Mouse (Mus musculus): ENCODE measurements around the gene Cldn10. TPM values are rescaled to one million over a fixed set of nuclear protein-coding genes. Genes with fewer than 3 reads are reported as not detected.
A peak's percentile ranks its signal among the peaks of the same experiment; 100 is the strongest.

Gene Cldn10
- polyA plus RNA-seq, 1 experiment from 2014 or later: 11.5 TPM

DNA sequence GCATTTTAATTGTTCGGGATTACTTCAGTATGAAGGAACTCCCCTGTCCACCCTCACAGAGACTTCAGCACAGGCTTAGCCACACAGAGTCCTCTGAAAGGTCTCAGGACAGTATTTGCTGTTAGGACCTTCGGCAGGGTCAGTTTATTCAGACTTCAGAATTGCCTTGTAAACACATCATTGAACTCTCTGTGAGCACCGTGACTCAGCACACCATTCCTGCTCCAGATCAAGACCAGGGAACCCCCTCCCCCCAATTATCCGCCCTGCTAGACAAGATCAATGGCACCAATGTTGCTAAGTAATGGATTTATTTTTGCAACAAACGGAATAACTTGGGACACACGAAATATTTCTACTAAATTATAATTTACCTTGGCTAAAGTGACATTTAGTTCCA lies 79.7 kb downstream of the Cldn10 start:
- H3K4me1 ChIP-seq: peaks cover 20% of the 10 kb centered on the region
- no peak overlapping the region for H3K4me2 ChIP-seq (replicated peaks)
- H3K9me3 ChIP-seq (replicated peaks): no peaks in the 10 kb centered on the region
- H3K27ac ChIP-seq (replicated peaks): no peak overlapping the region
- no peaks in the 10 kb centered on the region for H3K27me3 ChIP-seq
- no peak overlapping the region for H3K4me3 ChIP-seq (replicated peaks)
- WGBS: 66% methylated on average over 6 of the region's 6 CpGs
- H3K36me3 ChIP-seq: no peaks in the 10 kb centered on the region
- no peak for ATAC-seq (ENCODE audit: insufficient number of reproducible peaks, low FRiP score, low TSS enrichment, low read depth)
- H3K9ac ChIP-seq: no peak overlapping the region

DNA sequence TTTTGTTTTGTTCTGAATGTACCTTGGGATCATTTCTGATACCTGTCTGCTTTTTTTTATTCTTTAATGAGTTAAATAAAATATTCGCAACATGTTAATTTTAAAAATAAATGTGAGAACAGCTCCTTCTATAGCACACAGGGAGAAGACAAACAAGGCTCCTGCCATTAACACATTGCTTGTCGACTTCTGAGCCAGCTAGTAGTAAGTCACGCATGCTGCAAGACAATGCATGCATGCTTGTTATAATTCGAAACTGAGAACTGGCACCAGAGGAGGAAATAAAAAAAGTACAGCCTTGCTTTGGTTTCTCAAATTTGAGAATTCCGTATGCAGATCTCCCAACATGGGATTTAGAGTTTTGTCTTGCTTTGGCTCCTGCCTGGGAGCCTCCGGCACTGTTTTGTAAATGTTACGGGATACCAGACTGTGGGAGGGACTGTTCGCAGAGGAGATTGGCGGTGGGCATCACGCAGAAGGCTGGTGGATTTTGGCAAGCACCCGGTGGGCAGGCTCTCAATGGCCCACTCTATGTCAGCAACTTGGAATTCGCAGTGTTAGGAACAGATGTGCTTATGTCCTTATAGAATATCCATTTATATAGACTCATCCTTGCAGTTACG lies 80.5 kb downstream of the Cldn10 start:
- H3K27me3 ChIP-seq: no peaks in the 10 kb centered on the region
- no peaks in the 10 kb centered on the region for H3K9me3 ChIP-seq (replicated peaks)
- WGBS: 40% methylated on average over 13 of the region's 13 CpGs
- peaks cover 20% of the 10 kb centered on the region for H3K4me1 ChIP-seq
- H3K27ac ChIP-seq (replicated peaks): peak overlapping the region; percentile 3; the same call in 1 of the 2 replicates
- ATAC-seq (ENCODE audit: insufficient number of reproducible peaks, low FRiP score, low TSS enrichment, low read depth): peak; percentile 73
- 0 out of 2 replicates have a peak, but pooled peaks cover 6% of the 10 kb centered on the region for H3K36me3 ChIP-seq
- H3K9ac ChIP-seq: no peak overlapping the region
- H3K4me2 ChIP-seq (replicated peaks): no peak overlapping the region
- H3K4me3 ChIP-seq (replicated peaks): no peak overlapping the region

DNA sequence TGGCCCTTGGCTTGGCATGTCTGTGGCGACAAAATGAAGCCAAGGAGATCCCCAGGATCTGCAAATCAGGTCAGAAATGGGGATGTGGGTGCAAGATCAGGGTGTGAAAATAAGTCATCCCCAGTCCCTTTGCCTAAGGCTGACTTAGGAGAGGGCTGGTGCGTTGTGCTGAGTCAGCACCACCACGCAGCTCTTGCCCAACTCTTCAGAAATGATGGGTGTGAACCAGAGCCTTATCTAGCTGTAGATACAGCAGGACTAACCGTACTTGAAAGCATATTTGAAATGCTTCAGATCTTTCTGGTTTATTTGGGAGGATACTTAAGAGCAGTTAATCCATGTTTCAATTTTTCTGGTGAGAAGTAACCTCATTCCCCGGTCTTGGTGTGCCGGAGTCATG lies 82.0 kb downstream of the Cldn10 start:
- no peaks in the 10 kb centered on the region for H3K27me3 ChIP-seq
- no peak overlapping the region for H3K4me3 ChIP-seq (replicated peaks)
- peaks cover 20% of the 10 kb centered on the region for H3K4me1 ChIP-seq
- no peak for ATAC-seq (ENCODE audit: insufficient number of reproducible peaks, low FRiP score, low TSS enrichment, low read depth)
- H3K9me3 ChIP-seq (replicated peaks): no peaks in the 10 kb centered on the region
- H3K36me3 ChIP-seq: 0 out of 2 replicates have a peak, but pooled peaks cover 6% of the 10 kb centered on the region
- no peak overlapping the region for H3K4me2 ChIP-seq (replicated peaks)
- 74% methylated on average over 6 of the region's 6 CpGs for WGBS
- no peak overlapping the region for H3K27ac ChIP-seq (replicated peaks)
- H3K9ac ChIP-seq: no peak overlapping the region

DNA sequence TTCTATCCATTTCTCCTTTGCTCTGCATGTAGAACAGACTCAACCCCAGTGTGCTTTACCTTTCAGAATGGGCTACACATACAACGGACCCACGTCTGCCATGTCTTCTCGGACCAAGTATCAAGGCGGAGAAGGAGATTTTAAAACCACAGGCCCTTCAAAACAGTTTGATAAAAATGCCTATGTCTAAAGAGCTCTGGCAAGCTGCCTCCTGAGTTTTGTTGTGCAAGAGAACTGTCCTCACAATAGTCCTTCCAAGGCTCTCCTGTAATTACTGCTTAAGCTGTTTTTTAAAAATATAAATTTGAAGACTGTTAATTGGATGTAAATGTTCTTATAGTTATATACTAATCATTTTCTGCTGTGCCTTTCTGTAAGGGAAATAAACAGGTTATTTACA lies 86.4 kb downstream of the Cldn10 start:
- Histone ChIP-seq H3K4me2 (replicated peaks) (no peak overlapping the region), H3K36me3 (peaks cover 18% of the 10 kb centered on the region), H3K27ac (replicated peaks) (no peak overlapping the region), H3K9ac (no peak overlapping the region), H3K4me3 (replicated peaks) (no peak overlapping the region), H3K4me1 (peaks cover 6% of the 10 kb centered on the region; the same call in 1 of the 2 replicates), H3K27me3 (no peaks in the 10 kb centered on the region), H3K9me3 (replicated peaks) (no peaks in the 10 kb centered on the region)
- ATAC-seq (ENCODE audit: insufficient number of reproducible peaks, low FRiP score, low TSS enrichment, low read depth): no peak
- WGBS: 91% methylated on average over 4 of the region's 4 CpGs

DNA sequence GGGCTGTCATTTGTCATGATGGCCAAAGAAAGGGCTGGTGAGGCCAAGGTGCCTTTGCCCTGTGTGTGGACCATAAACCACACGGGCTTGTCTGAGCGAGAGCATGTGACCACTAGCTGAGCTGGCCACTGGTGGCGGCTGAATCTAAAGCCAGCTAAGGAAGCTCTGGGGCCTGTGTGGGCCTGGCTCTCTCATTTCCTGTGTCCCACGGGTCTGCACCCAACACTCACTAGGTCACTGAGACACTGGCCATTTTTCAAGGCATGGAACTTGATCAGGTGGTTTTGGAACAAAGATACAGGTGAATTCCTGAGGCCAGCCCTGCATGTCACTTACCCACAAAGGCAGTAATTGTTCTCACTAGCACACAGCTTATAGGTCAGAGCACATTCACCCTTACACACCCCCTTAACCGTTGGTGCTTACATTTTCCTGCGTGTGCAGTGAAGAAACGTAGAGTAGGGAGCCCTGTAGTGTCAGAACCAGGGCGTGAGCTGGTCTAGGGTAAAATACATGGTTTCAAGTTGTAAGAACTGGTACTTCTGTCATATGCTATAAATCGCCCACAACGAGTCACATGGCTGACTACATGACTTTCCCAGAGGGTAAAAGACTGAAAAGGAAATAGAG lies 87.2 kb downstream of the Cldn10 start:
- Histone ChIP-seq H3K27ac (replicated peaks) (no peak overlapping the region), H3K9me3 (replicated peaks) (no peaks in the 10 kb centered on the region), H3K9ac (no peak overlapping the region), H3K36me3 (peaks cover 26% of the 10 kb centered on the region), H3K4me3 (replicated peaks) (no peak overlapping the region), H3K4me2 (replicated peaks) (no peak overlapping the region), H3K27me3 (no peaks in the 10 kb centered on the region), H3K4me1 (no peaks in the 10 kb centered on the region)
- WGBS: 71% methylated on average over 10 of the region's 10 CpGs
- ATAC-seq (ENCODE audit: insufficient number of reproducible peaks, low FRiP score, low TSS enrichment, low read depth): no peak

DNA sequence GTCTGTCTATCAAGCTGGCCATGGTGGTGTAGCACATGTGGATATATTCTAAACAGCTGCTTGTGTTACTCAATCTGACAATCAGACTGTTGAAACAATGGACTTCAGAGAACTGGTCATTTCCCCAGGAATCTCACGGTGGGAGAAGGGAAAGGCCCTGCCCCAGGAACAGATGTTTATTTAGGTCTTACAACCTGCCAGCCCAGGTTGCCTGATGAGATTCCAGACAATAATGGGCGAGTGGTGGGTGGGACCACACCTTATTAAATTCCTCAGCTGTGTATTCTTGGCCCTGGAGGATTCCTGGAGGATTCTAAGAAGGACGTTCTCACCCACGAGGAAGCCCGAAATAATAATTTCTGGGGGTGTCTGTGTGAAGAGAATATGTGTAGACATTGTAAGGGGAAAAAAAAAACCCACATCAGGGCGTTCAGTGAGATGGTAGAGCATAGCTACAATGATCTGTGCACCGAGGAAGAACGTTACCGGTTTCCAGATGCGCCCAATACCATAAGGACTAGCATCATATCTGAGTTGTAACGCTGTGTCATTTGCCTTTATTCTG lies 90.7 kb downstream of the Cldn10 start:
- Histone ChIP-seq H3K4me2 (replicated peaks) (no peak overlapping the region), H3K27me3 (no peaks in the 10 kb centered on the region), H3K4me3 (replicated peaks) (no peak overlapping the region), H3K9me3 (replicated peaks) (no peaks in the 10 kb centered on the region), H3K27ac (replicated peaks) (no peak overlapping the region), H3K9ac (no peak overlapping the region), H3K4me1 (no peaks in the 10 kb centered on the region), H3K36me3 (peaks cover 44% of the 10 kb centered on the region)
- no peak for ATAC-seq (ENCODE audit: insufficient number of reproducible peaks, low FRiP score, low TSS enrichment, low read depth)
- 74% methylated on average over 11 of the region's 11 CpGs for WGBS

DNA sequence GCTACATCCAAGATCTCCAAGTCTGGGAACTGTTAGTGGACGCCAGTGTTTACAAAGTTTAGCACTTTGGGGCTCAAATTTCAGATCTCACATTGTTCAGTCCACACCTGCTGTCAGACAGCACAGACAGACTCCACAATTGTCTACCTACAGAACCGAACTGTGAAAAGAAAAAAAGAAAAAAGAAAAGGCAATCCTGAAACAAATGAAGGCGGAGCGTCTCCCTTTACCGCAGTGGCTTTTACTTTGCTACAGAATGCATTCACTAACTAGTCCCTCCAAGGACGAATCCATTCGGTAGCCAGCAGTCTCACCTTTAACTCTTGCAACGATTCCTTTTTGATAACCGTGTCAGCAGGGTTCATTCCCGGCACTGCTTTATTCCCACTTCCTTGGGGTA lies 93.0 kb downstream of the Cldn10 start:
- H3K9ac ChIP-seq: no peak overlapping the region
- no peak for ATAC-seq (ENCODE audit: insufficient number of reproducible peaks, low FRiP score, low TSS enrichment, low read depth)
- no peaks in the 10 kb centered on the region for H3K27me3 ChIP-seq
- no peak overlapping the region for H3K4me2 ChIP-seq (replicated peaks)
- WGBS: 71% methylated on average over 10 of the region's 10 CpGs
- H3K36me3 ChIP-seq: peaks cover 55% of the 10 kb centered on the region
- H3K4me3 ChIP-seq (replicated peaks): no peak overlapping the region
- no peak overlapping the region; the same call in 1 of the 2 replicates for H3K27ac ChIP-seq (replicated peaks)
- no peaks in the 10 kb centered on the region for H3K4me1 ChIP-seq
- H3K9me3 ChIP-seq (replicated peaks): no peaks in the 10 kb centered on the region

DNA sequence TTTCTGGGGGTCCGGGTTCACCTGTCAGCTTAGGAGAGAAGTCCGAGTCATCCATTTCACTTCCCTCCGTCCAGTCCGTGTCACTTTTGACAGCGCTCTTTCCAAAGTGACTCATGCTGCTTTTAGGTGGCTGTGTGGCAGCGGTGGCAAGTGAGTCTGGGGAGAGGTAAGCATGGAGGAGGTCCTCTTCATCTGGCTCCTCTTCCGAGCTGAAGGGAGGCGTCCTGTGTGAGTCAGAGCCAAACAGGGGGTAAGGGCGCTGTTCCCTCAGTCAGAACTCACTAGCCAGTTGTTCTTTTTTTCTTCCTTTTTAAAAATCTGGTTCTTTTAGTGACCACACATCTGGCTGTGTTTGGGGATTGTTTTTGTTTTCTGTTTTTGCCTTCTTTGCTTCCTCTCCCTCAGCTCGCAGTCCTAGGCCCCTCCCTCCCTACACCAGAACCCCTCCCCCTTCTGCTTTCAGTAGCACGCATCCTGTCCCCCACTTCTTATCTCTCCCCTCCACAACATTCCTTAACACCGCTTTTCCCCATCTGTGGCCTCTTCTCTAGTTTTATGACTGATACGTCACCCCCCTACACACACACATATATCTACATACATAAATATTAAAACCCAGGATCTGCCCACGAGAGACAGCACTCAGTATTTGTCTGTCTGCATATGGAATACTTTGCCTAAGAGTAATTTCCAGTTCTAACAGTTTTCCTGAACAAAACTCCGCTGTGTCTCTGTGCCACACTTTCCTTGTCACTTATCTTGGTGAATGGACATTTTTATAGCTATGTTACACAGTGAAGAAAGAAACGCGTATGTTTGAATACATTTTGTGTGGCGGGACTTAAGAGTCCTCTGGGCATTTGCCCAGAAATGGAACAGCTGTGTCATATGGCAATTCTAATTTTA lies 95.9 kb downstream of the Cldn10 start:
- Histone ChIP-seq H3K36me3 (peaks cover 67% of the 10 kb centered on the region), H3K4me1 (no peaks in the 10 kb centered on the region), H3K9ac (no peak overlapping the region), H3K4me3 (replicated peaks) (no peak overlapping the region), H3K4me2 (replicated peaks) (no peak overlapping the region), H3K9me3 (replicated peaks) (no peaks in the 10 kb centered on the region), H3K27ac (replicated peaks) (no peak overlapping the region), H3K27me3 (no peaks in the 10 kb centered on the region)
- WGBS: 77% methylated on average over 18 of the region's 18 CpGs
- no peak for ATAC-seq (ENCODE audit: insufficient number of reproducible peaks, low FRiP score, low TSS enrichment, low read depth)

DNA sequence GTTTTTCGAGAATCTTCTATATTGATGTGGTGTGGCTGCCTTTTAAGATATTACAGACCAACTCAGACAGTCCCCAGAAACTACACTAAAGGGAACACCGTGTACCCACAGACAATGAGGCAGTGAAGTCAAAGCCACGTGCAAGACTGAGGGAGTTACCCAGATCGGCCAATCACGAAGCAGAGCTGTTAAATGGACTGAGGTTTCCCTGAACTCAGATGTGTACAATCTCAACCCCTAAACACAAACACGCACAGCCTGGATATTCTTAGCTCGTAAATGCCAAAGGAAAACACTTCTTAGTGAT lies 96.5 kb downstream of the Cldn10 start:
- no peak overlapping the region for H3K4me3 ChIP-seq (replicated peaks)
- no peak overlapping the region for H3K27ac ChIP-seq (replicated peaks)
- 64% methylated on average over 7 of the region's 7 CpGs for WGBS
- H3K9ac ChIP-seq: no peak overlapping the region
- no peaks in the 10 kb centered on the region for H3K4me1 ChIP-seq
- H3K27me3 ChIP-seq: no peaks in the 10 kb centered on the region
- no peaks in the 10 kb centered on the region for H3K9me3 ChIP-seq (replicated peaks)
- no peak for ATAC-seq (ENCODE audit: insufficient number of reproducible peaks, low FRiP score, low TSS enrichment, low read depth)
- H3K4me2 ChIP-seq (replicated peaks): no peak overlapping the region
- H3K36me3 ChIP-seq: peaks cover 66% of the 10 kb centered on the region

DNA sequence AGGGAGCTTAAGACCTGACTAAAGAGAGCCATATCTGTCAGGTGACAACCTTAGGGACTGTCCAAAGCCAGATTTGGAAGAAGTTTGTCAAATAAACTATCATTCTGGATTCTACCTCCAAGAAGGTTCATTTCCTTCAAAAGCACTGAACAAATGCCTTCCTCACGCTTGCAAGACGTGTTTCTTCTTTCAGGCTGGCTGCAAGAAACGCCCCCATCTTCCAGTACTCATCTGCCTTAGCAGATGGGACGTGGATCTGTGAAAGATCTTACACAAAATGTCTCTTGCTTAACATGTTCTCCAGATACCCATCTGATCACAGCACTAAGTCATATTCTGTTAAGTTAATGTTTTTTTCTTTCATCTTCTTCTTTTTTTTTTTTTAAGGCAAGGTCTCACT lies 102.4 kb downstream of the Cldn10 start:
- H3K9ac ChIP-seq: no peak overlapping the region
- H3K36me3 ChIP-seq: peaks cover 53% of the 10 kb centered on the region
- no peak overlapping the region for H3K4me2 ChIP-seq (replicated peaks)
- H3K27me3 ChIP-seq: no peaks in the 10 kb centered on the region
- ATAC-seq (ENCODE audit: insufficient number of reproducible peaks, low FRiP score, low TSS enrichment, low read depth): no peak
- H3K27ac ChIP-seq (replicated peaks): no peak overlapping the region
- H3K9me3 ChIP-seq (replicated peaks): no peaks in the 10 kb centered on the region
- WGBS: 83% methylated on average over 4 of the region's 4 CpGs
- no peaks in the 10 kb centered on the region for H3K4me1 ChIP-seq
- H3K4me3 ChIP-seq (replicated peaks): no peak overlapping the region

DNA sequence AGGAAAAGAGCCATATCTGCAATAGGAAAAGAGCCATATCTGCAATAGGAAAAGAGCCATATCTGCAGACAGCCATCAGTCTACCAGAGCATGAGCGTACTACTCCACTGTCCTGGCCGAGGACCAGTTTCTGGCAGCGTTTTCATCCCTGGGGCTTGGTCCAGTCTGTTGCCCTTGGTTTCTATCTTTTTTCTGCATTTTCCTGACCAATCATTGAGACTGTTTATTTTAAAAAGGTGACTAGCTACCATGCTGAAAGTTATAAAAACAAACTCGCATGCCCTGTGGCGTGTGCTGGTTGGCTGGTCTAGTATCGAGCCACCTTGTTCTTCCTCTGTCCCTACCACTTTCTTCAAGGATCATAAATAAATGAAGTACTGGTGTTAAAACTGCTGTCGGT lies 107.5 kb downstream of the Cldn10 start:
- 89% methylated on average over 7 of the region's 7 CpGs for whole genome bisulfite sequencing
- H3K9ac ChIP-seq: no peak overlapping the region
- no peaks in the 10 kb centered on the region for H3K27me3 ChIP-seq
- no peak overlapping the region for H3K27ac ChIP-seq (replicated peaks)
- H3K36me3 ChIP-seq: peaks cover 47% of the 10 kb centered on the region
- ATAC-seq (ENCODE audit: insufficient number of reproducible peaks, low FRiP score, low TSS enrichment, low read depth): no peak
- H3K9me3 ChIP-seq (replicated peaks): no peaks in the 10 kb centered on the region
- no peak overlapping the region for H3K4me3 ChIP-seq (replicated peaks)
- no peak overlapping the region for H3K4me2 ChIP-seq (replicated peaks)
- no peaks in the 10 kb centered on the region for H3K4me1 ChIP-seq
